In genomic region chr3:147707401-147707801, GRCm38 (mm10) we compare ENCODE assay signal across 15 mouse cellular contexts.
A peak's percentile ranks its signal among the peaks of the same experiment; 100 is the strongest.
DNase-seq lines count a peak whose midpoint lies in the region; ATAC-seq and TF ChIP-seq lines count a peak whose summit lies in the region.
"Had no signal": no experiment of that assay in that cellular context is flagged by ENCODE, and none has a peak within 500 bp of the region (broad histone marks: within the 10 kb centered on the region; RNA-seq: fewer than 3 reads in every experiment).

No protein-coding gene starts in this region.

- no peak overlapping the region for H3K4me3 ChIP-seq in lung, embryonic 14.5 days (ENCODE audit: low read depth, low read length)
- no peak overlapping the region for H3K4me3 ChIP-seq in embryonic facial prominence, embryonic 13.5 days
- H3K4me3 ChIP-seq in myocyte: no peak overlapping the region
- H3K4me3 ChIP-seq: neural tube, embryonic 12.5 days had no signal

- DNase-seq in lung, embryonic 14.5 days: peak; percentile 92
- DNase-seq in lung, adult 18-20 months: no peak
- DNase-seq in embryo, embryonic 10.5 days (ENCODE audit: low spot score): peak; percentile 78
- no peak for DNase-seq in heart, postnatal 4 days
- no peak for DNase-seq in heart, postnatal 36 days
- DNase-seq: adrenal gland, postnatal 25 days; forebrain, postnatal 0 days; gastrocnemius, postnatal 25 days; kidney, postnatal 10 days; thymus, postnatal 4 days had no signal

- H3K9ac ChIP-seq in lung, embryonic 14.5 days: no peak overlapping the region
- H3K9ac ChIP-seq in embryonic facial prominence, embryonic 13.5 days: no peak overlapping the region
- H3K9ac ChIP-seq: forebrain, postnatal 0 days; neural tube, embryonic 12.5 days had no signal

- ATAC-seq in lung, embryonic 14.5 days (ENCODE audit: insufficient read depth): peak; percentile 95
- peak; percentile 52; the same call in 1 of the 2 replicates for ATAC-seq in embryonic facial prominence, embryonic 13.5 days (ENCODE audit: insufficient number of reproducible peaks, insufficient read depth, low FRiP score, low TSS enrichment, low read depth)
- ATAC-seq: forebrain, postnatal 0 days had no signal

- H3K4me2 ChIP-seq in lung, embryonic 14.5 days: peak overlapping the region; percentile 0; the same call in 1 of the 2 replicates
- no peak overlapping the region for H3K4me2 ChIP-seq in embryonic facial prominence, embryonic 13.5 days
- no peak overlapping the region for H3K4me2 ChIP-seq in myocyte (ENCODE audit: low read depth)
- H3K4me2 ChIP-seq: liver, embryonic 11.5 days; midbrain, embryonic 11.5 days; neural tube, embryonic 12.5 days had no signal

- no peaks in the 10 kb centered on the region for H3K27me3 ChIP-seq in lung, embryonic 14.5 days (ENCODE audit: insufficient read depth, low read length)
- H3K27me3 ChIP-seq in embryonic facial prominence, embryonic 13.5 days: no peaks in the 10 kb centered on the region
- no peaks in the 10 kb centered on the region for H3K27me3 ChIP-seq in myocyte (ENCODE audit: control insufficient read depth, insufficient read depth, insufficient read length)
- H3K27me3 ChIP-seq: neural tube, embryonic 12.5 days had no signal

- intact Hi-C loops in heart, postnatal 36 days (cut with DNase I): no loop called here

- H3K79me2 ChIP-seq in myocyte (ENCODE audit: control insufficient read depth, insufficient read depth): no peaks in the 10 kb centered on the region

- no peaks in the 10 kb centered on the region for H3K36me3 ChIP-seq in lung, embryonic 14.5 days (ENCODE audit: insufficient read depth)
- H3K36me3 ChIP-seq in embryonic facial prominence, embryonic 13.5 days: no peaks in the 10 kb centered on the region
- no peaks in the 10 kb centered on the region for H3K36me3 ChIP-seq in myocyte (ENCODE audit: control insufficient read depth, insufficient read depth)
- H3K36me3 ChIP-seq: neural tube, embryonic 12.5 days had no signal

- no peak overlapping the region for H3ac ChIP-seq in myocyte (ENCODE audit: control insufficient read depth, insufficient read length)

- no peaks in the 10 kb centered on the region for H3K9me3 ChIP-seq in lung, embryonic 14.5 days (ENCODE audit: low read depth, low read length)
- H3K9me3 ChIP-seq in embryonic facial prominence, embryonic 13.5 days: no peaks in the 10 kb centered on the region
- H3K9me3 ChIP-seq: neural tube, embryonic 12.5 days had no signal

- peaks cover 4% of the 10 kb centered on the region; the same call in 1 of the 2 replicates for H3K4me1 ChIP-seq in lung, embryonic 14.5 days (ENCODE audit: insufficient read depth)
- H3K4me1 ChIP-seq in embryonic facial prominence, embryonic 13.5 days: peaks cover 12% of the 10 kb centered on the region; the same call in 1 of the 2 replicates
- H3K4me1 ChIP-seq: neural tube, embryonic 12.5 days had no signal

- TF ChIP-seq CTCF in lung, embryonic 14.5 days (IDR thresholded peaks at IDR 0.05; ENCODE audit: low read depth): no peak

- H3K27ac ChIP-seq in lung, embryonic 14.5 days (ENCODE audit: low read depth): no peak overlapping the region
- no peak overlapping the region for H3K27ac ChIP-seq in embryonic facial prominence, embryonic 13.5 days
- H3K27ac ChIP-seq: neural tube, embryonic 12.5 days had no signal

- WGBS in lung, embryonic 14.5 days: 11% methylated on average over 4 of the region's 4 CpGs
- WGBS in embryonic facial prominence, embryonic 13.5 days: 6% methylated on average over 4 of the region's 4 CpGs

- no peak for TF ChIP-seq POLR2A in myocyte (IDR thresholded peaks at IDR 0.05; ENCODE audit: insufficient read length, low read depth)

TF ChIP-seq in myocyte, 11 proteins besides CTCF, POLR2A, EP300 and RAD21:
- no peak for TF ChIP-seq E2F4 (IDR thresholded peaks at IDR 0.05; ENCODE audit: insufficient read depth)
- no peak for TF ChIP-seq CEBPB (IDR thresholded peaks at IDR 0.05; ENCODE audit: insufficient read depth, poor library complexity, severe bottlenecking)
- no peak for TF ChIP-seq TCF12 (IDR thresholded peaks at IDR 0.05; ENCODE audit: insufficient read depth, poor library complexity, severe bottlenecking)
- peak in 2 of 3 experiments; percentile 45 to 60 for TF ChIP-seq MYOD1 (IDR thresholded peaks at IDR 0.05; ENCODE audit: control insufficient read depth in 1 of 3, insufficient read length in 2 of 3, low read depth in 2 of 3)
- no peak for TF ChIP-seq POLR2AphosphoS2 (IDR thresholded peaks at IDR 0.05; ENCODE audit: insufficient read length, low read depth)
- no peak for TF ChIP-seq TCF3 (IDR thresholded peaks at IDR 0.05; ENCODE audit: insufficient read length, low read depth)
- no peak for TF ChIP-seq USF1 (IDR thresholded peaks at IDR 0.05; ENCODE audit: low read depth)
- TF ChIP-seq SRF (IDR thresholded peaks at IDR 0.05; ENCODE audit: control insufficient read depth, insufficient read length, low read depth): peak; percentile 87
- no peak for TF ChIP-seq MAX (IDR thresholded peaks at IDR 0.05; ENCODE audit: low read depth)
- peak in 1 of 3 experiments; percentile 35 for TF ChIP-seq MYOG (IDR thresholded peaks at IDR 0.05; ENCODE audit: control insufficient read depth in 1 of 3, insufficient read depth in 1 of 3, insufficient read length in 2 of 3, low read depth in 2 of 3)
- TF ChIP-seq REST (IDR thresholded peaks at IDR 0.05; ENCODE audit: insufficient read depth, insufficient read length): no peak
TF ChIP-seq in myocyte: peak in this region for 3.

Comparison
In these comparisons a context has a peak if more than half of its experiments do, and no peak if none do; other contexts are left out.
1. DNase-seq: peak in lung, embryonic 14.5 days (single experiment) and embryo, embryonic 10.5 days (single experiment); none in lung, adult 18-20 months (0 of 2), heart, postnatal 4 days (single experiment) and heart, postnatal 36 days (0 of 2).